Mouse (Mus musculus) central nervous system, embryonic 18 days (tissue): ENCODE results near the gene Wdr92. TPM values are rescaled to one million over a fixed set of nuclear protein-coding genes. Genes with fewer than 3 reads are reported as not detected.

ENCODE experiments used
- polyA plus RNA-seq: library from polyadenylated mRNA; depleted of rRNA; stranded (reverse); fragments of >200 nt; gene quantifications from 2 replicates; pipeline ENCODE4 v1.2.3, GENCODE M21; 2012; rRNA removed

The Wdr92 gene
- 9.3 and 10.4 TPM in 2 replicates for polyA plus RNA-seq

DNA sequence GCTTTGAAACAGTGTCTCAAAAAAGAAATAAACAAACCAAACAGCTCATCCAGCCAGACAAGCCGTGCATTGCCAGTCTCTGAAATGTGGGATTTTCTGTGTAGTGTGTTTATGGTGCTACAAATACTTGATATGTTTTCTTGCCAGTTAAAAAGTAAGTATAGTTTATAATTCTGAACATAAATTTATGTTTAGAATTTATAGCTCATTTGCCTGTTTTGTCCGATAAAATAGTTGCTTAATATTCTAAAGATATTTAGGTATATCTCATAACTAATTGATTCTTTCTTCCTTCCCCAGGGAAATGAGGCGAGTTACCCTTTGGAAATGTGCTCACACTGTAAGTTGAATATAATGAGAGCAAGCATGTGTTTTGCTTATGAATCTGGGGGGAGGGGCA is at the start of gene Wdr92:
TSS of gene Wdr92 (plus strand) at position 301 of the 400 bp plus-strand sequence.

GRCm38 (mm10) chr11:17158858-17159737 is 22.8 kb upstream of the Wdr92 start, which contains the start of gene Ppp3r1:
Gene Ppp3r1, plus strand, starts transcription at chr11:17159263.

GRCm38 (mm10) chr11:17211258-17212140 is 29.6 kb downstream of the Wdr92 start, which contains the start of gene Pno1:
Gene Pno1, minus strand, starts transcription at chr11:17211568.

GRCm38 (mm10) chr11:17257443-17257842 is 75.5 kb downstream of the Wdr92 start, which contains the start of gene C1d:
Gene C1d, plus strand, starts transcription at chr11:17257579.

Other genes with a start within 250 kb of the Wdr92 start
- gene Fbxo48, start 230.7 kb upstream of the Wdr92 start, polyA plus RNA-seq, result 1.5 and 1.6 TPM in 2 replicates
- 219 and 220 TPM in 2 replicates for gene Cnrip1, start 130.5 kb upstream of the Wdr92 start, polyA plus RNA-seq
- 4.1 and 4.4 TPM in 2 replicates for gene Plek, start 129.7 kb upstream of the Wdr92 start, polyA plus RNA-seq
- gene Ppp3r1, start 22.8 kb upstream of the Wdr92 start, polyA plus RNA-seq, result 154 TPM in 2 replicates
- 14.0 and 14.7 TPM in 2 replicates for gene Pno1, start 29.5 kb downstream of the Wdr92 start, polyA plus RNA-seq
- gene C1d, start 75.5 kb downstream of the Wdr92 start, polyA plus RNA-seq, result 96.4 and 101 TPM in 2 replicates